Mouse (Mus musculus) midbrain, embryonic 11.5 days (tissue): ENCODE results near the gene Sbds. TPM values are rescaled to one million over a fixed set of nuclear protein-coding genes. Genes with fewer than 3 reads are reported as not detected.

ENCODE experiments used
- ATAC-seq: fragments of 200-750 bp; cut with Nextera tagmentation; 2 replicates; pipeline ENCODE4 v1.8.0; 2017; ENCODE audit warnings: moderate TSS enrichment, moderate library complexity; ENCODE audit not compliant: low FRiP score
- DNase-seq: peaks from one replicate; pipeline ENCODE4 v3.0.0; 2015; ENCODE audit warnings: low spot score; ENCODE audit errors: missing footprints
- H3K27ac ChIP-seq: fragments of 300-500 bp; sonication (generic); 2 replicates; pipeline ENCODE4 v1.5.1; 2014; ENCODE audit warnings: low read depth, low read length
- H3K27me3 ChIP-seq: fragments of 300-500 bp; sonication (generic); 2 replicates; pipeline ENCODE4 v1.6.1; 2014; ENCODE audit warnings: mild to moderate bottlenecking, low read length, moderate library complexity, mixed read lengths; ENCODE audit not compliant: control insufficient read depth, insufficient read depth
- H3K36me3 ChIP-seq: fragments of 300-500 bp; sonication (generic); 2 replicates; pipeline ENCODE4 v1.6.1; 2014; ENCODE audit warnings: mild to moderate bottlenecking, low read length, moderate library complexity, mixed read lengths; ENCODE audit not compliant: control insufficient read depth, insufficient read depth
- H3K4me1 ChIP-seq: fragments of 300-500 bp; sonication (generic); 2 replicates; pipeline ENCODE4 v1.6.1; 2014; ENCODE audit warnings: low read length; ENCODE audit not compliant: control insufficient read depth, insufficient read depth
- H3K4me2 ChIP-seq: fragments of 300-500 bp; sonication (generic); 2 replicates; pipeline ENCODE4 v1.6.1; 2014; ENCODE audit warnings: mild to moderate bottlenecking, moderate library complexity
- H3K4me3 ChIP-seq: fragments of 300-500 bp; sonication (generic); 2 replicates; pipeline ENCODE4 v1.5.1; 2014; ENCODE audit warnings: low read depth, low read length
- H3K9ac ChIP-seq: fragments of 300-500 bp; sonication (generic); 2 replicates; pipeline ENCODE4 v1.6.1; 2014; ENCODE audit warnings: low read length
- H3K9me3 ChIP-seq: fragments of 300-500 bp; sonication (generic); 2 replicates; pipeline ENCODE4 v1.6.1; 2016; ENCODE audit warnings: low read length; ENCODE audit not compliant: control insufficient read depth
- WGBS: fragments of 180-500 bp; shearing (Covaris S2); extraction: QIAGEN DNeasy Blood & Tissue Kit; methylation state at CpG from one replicate; pipeline ENCODE4 v1.1.7; 2014; 5-methylcytosine and 5-hydroxymethylcytosine counted together
- polyA plus RNA-seq: library from polyadenylated mRNA; unstranded; fragments of >200 nt; fragmentation: Nextera tagmentation; extraction: Ambion mirVana; gene quantifications from 2 replicates; pipeline ENCODE4 v1.2.1, GENCODE M21; 2014

Sbds gene
- polyA plus RNA-seq, 1 experiment from 2014 or later, result 66.3 TPM

- WGBS, result 93% methylated on average over 12 of the region's 12 CpGs
- Histone ChIP-seq H3K4me3 (no peak overlapping the region), H3K4me2 (no peak overlapping the region), H3K27ac (no peak overlapping the region), H3K9me3 (no peaks in the 10 kb centered on the region), H3K4me1 (no peaks in the 10 kb centered on the region), H3K9ac (no peak overlapping the region), H3K27me3 (no peaks in the 10 kb centered on the region), H3K36me3 (peaks cover 49% of the 10 kb centered on the region)
- ATAC-seq (no peak), DNase-seq (no peak)
Measured at GRCm38 (mm10) chr5:130241426-130241825, 13.9 kb downstream of the Sbds start.

GRCm38 (mm10) chr5:130239856-130240255 lies 15.5 kb downstream of the Sbds start:
- Histone ChIP-seq H3K4me1 (no peaks in the 10 kb centered on the region), H3K36me3 (peaks cover 54% of the 10 kb centered on the region), H3K4me2 (no peak overlapping the region), H3K27ac (no peak overlapping the region), H3K27me3 (no peaks in the 10 kb centered on the region), H3K9me3 (no peaks in the 10 kb centered on the region), H3K9ac (no peak overlapping the region), H3K4me3 (no peak overlapping the region)
- DNase-seq (no peak), ATAC-seq (no peak)
- WGBS, result 96% methylated on average over 2 of the region's 2 CpGs

DNA sequence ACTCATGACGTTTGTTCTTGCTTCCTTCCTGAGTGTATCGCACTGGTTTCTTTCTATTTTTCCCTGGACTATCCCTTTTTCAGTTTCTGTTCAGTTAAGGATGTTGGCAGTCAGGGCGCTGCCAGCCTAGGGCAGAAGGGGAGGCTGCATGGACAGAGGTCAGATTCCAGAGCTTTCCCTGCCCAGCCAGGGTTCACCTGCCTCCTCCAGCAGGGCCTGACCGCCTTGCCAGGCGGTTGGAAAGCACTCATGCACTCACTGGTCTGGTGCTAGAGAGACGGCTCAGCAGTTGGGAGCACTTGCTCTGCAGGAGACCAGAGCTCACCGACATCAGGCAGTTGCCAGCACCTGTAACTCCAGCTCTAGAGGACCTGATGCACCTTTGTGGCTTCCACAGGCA lies 16.1 kb downstream of the Sbds start:
- Histone ChIP-seq H3K36me3 (peaks cover 54% of the 10 kb centered on the region), H3K4me2 (no peak overlapping the region), H3K4me3 (no peak overlapping the region), H3K27me3 (no peaks in the 10 kb centered on the region), H3K27ac (no peak overlapping the region), H3K4me1 (no peaks in the 10 kb centered on the region), H3K9me3 (no peaks in the 10 kb centered on the region), H3K9ac (no peak overlapping the region)
- DNase-seq (no peak), ATAC-seq (no peak)
- 94% methylated on average over 7 of the region's 7 CpGs for WGBS

- DNase-seq, result no peak
- Histone ChIP-seq H3K4me2 (no peak overlapping the region), H3K27me3 (no peaks in the 10 kb centered on the region), H3K9me3 (no peaks in the 10 kb centered on the region), H3K36me3 (peaks cover 61% of the 10 kb centered on the region), H3K9ac (no peak overlapping the region), H3K4me1 (no peaks in the 10 kb centered on the region), H3K27ac (no peak overlapping the region), H3K4me3 (no peak overlapping the region)
- ATAC-seq, result no peak
- 93% methylated on average over 8 of the region's 8 CpGs for WGBS
Measured at GRCm38 (mm10) chr5:130236302-130236701, 19.0 kb downstream of the Sbds start.

GRCm38 (mm10) chr5:130228120-130228519 lies 27.2 kb downstream of the Sbds start:
- Histone ChIP-seq H3K27me3 (no peaks in the 10 kb centered on the region), H3K9me3 (no peaks in the 10 kb centered on the region), H3K9ac (no peak overlapping the region), H3K36me3 (peaks cover 13% of the 10 kb centered on the region), H3K4me3 (no peak overlapping the region), H3K4me1 (peaks cover 5% of the 10 kb centered on the region), H3K4me2 (no peak overlapping the region), H3K27ac (no peak overlapping the region)
- no peak for DNase-seq
- ATAC-seq, result no peak
- 94% methylated on average over 4 of the region's 4 CpGs for WGBS

GRCm38 (mm10) chr5:130226790-130227189 lies 28.5 kb downstream of the Sbds start:
- 95% methylated on average over 3 of the region's 3 CpGs for WGBS
- no peak for DNase-seq
- Histone ChIP-seq H3K36me3 (peaks cover 2% of the 10 kb centered on the region), H3K9me3 (no peaks in the 10 kb centered on the region), H3K27ac (no peak overlapping the region), H3K9ac (no peak overlapping the region), H3K27me3 (no peaks in the 10 kb centered on the region), H3K4me1 (peaks cover 6% of the 10 kb centered on the region), H3K4me3 (no peak overlapping the region), H3K4me2 (no peak overlapping the region)
- no peak for ATAC-seq

- ATAC-seq (peak; percentile 90), DNase-seq (peak; percentile 100)
- WGBS, result under 1% methylated on average over 88 of the region's 88 CpGs
- Histone ChIP-seq H3K4me1 (peaks cover 12% of the 10 kb centered on the region), H3K9me3 (no peaks in the 10 kb centered on the region), H3K4me3 (peak overlapping the region; percentile 99), H3K27ac (peak overlapping the region; percentile 51), H3K9ac (peak overlapping the region; percentile 97), H3K4me2 (peak overlapping the region; percentile 61), H3K36me3 (no peaks in the 10 kb centered on the region), H3K27me3 (no peaks in the 10 kb centered on the region)
Measured at GRCm38 (mm10) chr5:130222146-130223004, 33.0 kb downstream of the Sbds start.

GRCm38 (mm10) chr5:130221760-130222145 lies 33.6 kb downstream of the Sbds start:
- H3K27ac ChIP-seq, result peak overlapping the region; percentile 28; the same call in 1 of the 2 replicates
- peak overlapping the region; percentile 99 for H3K4me3 ChIP-seq
- H3K27me3 ChIP-seq, result no peaks in the 10 kb centered on the region
- ATAC-seq, result peak; percentile 53
- no peaks in the 10 kb centered on the region for H3K36me3 ChIP-seq
- peaks cover 12% of the 10 kb centered on the region for H3K4me1 ChIP-seq
- no peak for DNase-seq
- H3K4me2 ChIP-seq, result peak overlapping the region; percentile 61
- H3K9ac ChIP-seq, result peak overlapping the region; percentile 97
- H3K9me3 ChIP-seq, result no peaks in the 10 kb centered on the region
- WGBS, result 1% methylated on average over 10 of the region's 10 CpGs

DNA sequence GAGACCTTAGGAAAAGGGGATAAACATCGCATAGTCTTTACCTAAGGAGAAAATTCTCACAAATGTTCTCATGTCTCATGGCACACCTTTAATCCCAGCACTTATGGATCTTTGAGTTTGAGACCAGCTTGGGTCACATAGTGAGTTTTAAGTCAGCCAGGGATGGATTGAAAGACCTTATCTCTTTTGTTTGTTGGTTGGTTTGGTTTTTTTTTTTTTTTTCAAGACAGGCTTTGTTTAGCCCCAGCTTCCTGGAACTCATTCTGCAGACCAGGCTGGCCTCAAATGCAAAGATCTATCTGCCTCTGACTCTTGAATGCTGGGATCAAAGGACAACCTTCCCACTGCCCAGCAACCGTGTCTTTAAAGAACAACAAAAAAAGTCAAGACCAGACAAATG lies 34.0 kb downstream of the Sbds start:
- H3K4me3 ChIP-seq, result peak overlapping the region; percentile 99
- ATAC-seq (no peak), DNase-seq (no peak)
- peaks cover 12% of the 10 kb centered on the region for H3K4me1 ChIP-seq
- 44% methylated on average over 2 of the region's 2 CpGs for WGBS
- no peaks in the 10 kb centered on the region for H3K27me3 ChIP-seq
- no peak overlapping the region for H3K27ac ChIP-seq
- H3K36me3 ChIP-seq, result no peaks in the 10 kb centered on the region
- H3K4me2 ChIP-seq, result peak overlapping the region; percentile 61
- peak overlapping the region; percentile 97 for H3K9ac ChIP-seq
- no peaks in the 10 kb centered on the region for H3K9me3 ChIP-seq
